Mouse (Mus musculus) heart, embryonic 10.5 days (tissue): ENCODE measurements around the gene Hpn. TPM values are rescaled to one million over a fixed set of nuclear protein-coding genes. Genes with fewer than 3 reads are reported as not detected.

Source experiments
- DNase-seq: peaks from one replicate; pipeline ENCODE4 v3.0.0-alpha.2; 2017; ENCODE audit warnings: low spot score
- H3K27ac ChIP-seq: fragments of 300-500 bp; sonication (generic); 2 replicates; pipeline ENCODE4 v1.5.1; 2016; ENCODE audit warnings: mild to moderate bottlenecking
- H3K27me3 ChIP-seq: fragments of 300-500 bp; sonication (generic); 2 replicates; pipeline ENCODE4 v1.6.1; 2016; ENCODE audit warnings: mild to moderate bottlenecking; ENCODE audit not compliant: poor library complexity, insufficient read depth, severe bottlenecking
- H3K36me3 ChIP-seq: fragments of 300-500 bp; sonication (generic); 2 replicates; pipeline ENCODE4 v1.6.1; 2016; ENCODE audit warnings: mild to moderate bottlenecking, moderate library complexity
- H3K4me1 ChIP-seq: fragments of 300-500 bp; sonication (generic); 2 replicates; pipeline ENCODE4 v1.6.1; 2016; ENCODE audit warnings: mild to moderate bottlenecking
- H3K4me3 ChIP-seq: fragments of 300-500 bp; sonication (generic); 2 replicates; pipeline ENCODE4 v1.5.1; 2016; ENCODE audit warnings: mild to moderate bottlenecking, moderate library complexity
- H3K9me3 ChIP-seq: fragments of 300-500 bp; sonication (generic); 2 replicates; pipeline ENCODE4 v1.6.1; 2016; ENCODE audit warnings: mild to moderate bottlenecking, moderate library complexity
- WGBS: fragments of 180-500 bp; shearing (Covaris S2); methylation state at CpG from one replicate; pipeline ENCODE4 v1.1.7; 2016; 5-methylcytosine and 5-hydroxymethylcytosine counted together
- polyA plus RNA-seq: library from polyadenylated mRNA; unstranded; fragments of >200 nt; fragmentation: Nextera tagmentation; extraction: Ambion mirVana; gene quantifications from 2 replicates; pipeline ENCODE4 v1.2.1, GENCODE M21; 2016

Gene Hpn
- polyA plus RNA-seq, 1 experiment from 2014 or later, result 15.0 TPM

DNA sequence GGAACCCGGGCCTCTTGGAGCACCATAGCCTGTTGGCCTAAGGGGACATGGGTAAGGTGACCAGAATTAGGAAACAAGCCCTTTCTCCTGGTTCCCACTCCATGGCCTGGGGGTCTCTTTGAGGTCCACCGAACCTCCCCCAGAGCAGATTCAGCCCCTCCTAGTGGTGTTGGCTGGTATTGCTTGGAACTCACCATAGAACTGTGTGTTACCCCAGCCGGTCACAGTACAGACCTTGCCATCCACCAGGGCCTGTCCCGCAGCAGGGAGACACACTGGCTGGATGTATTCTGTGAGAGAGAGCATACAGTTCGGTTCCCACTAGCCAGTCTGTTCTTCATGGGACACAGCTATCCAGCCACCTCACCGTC is 15.5 kb downstream of the Hpn start:
- no peak for DNase-seq
- Histone ChIP-seq H3K4me3 (no peak overlapping the region), H3K27ac (no peak overlapping the region), H3K9me3 (no peaks in the 10 kb centered on the region), H3K36me3 (no peaks in the 10 kb centered on the region), H3K27me3 (peaks cover 26% of the 10 kb centered on the region), H3K4me1 (peaks cover 4% of the 10 kb centered on the region; the same call in 1 of the 2 replicates)
- 88% methylated on average over 6 of the region's 6 CpGs for WGBS

GRCm38 (mm10) chr7:31098697-31099611 is 16.1 kb downstream of the Hpn start:
- 76% methylated on average over 22 of the region's 22 CpGs for WGBS
- Histone ChIP-seq H3K27me3 (peaks cover 21% of the 10 kb centered on the region), H3K36me3 (no peaks in the 10 kb centered on the region), H3K9me3 (no peaks in the 10 kb centered on the region), H3K27ac (no peak overlapping the region), H3K4me1 (peaks cover 3% of the 10 kb centered on the region; the same call in 1 of the 2 replicates), H3K4me3 (no peak overlapping the region)
- no peak for DNase-seq

DNA sequence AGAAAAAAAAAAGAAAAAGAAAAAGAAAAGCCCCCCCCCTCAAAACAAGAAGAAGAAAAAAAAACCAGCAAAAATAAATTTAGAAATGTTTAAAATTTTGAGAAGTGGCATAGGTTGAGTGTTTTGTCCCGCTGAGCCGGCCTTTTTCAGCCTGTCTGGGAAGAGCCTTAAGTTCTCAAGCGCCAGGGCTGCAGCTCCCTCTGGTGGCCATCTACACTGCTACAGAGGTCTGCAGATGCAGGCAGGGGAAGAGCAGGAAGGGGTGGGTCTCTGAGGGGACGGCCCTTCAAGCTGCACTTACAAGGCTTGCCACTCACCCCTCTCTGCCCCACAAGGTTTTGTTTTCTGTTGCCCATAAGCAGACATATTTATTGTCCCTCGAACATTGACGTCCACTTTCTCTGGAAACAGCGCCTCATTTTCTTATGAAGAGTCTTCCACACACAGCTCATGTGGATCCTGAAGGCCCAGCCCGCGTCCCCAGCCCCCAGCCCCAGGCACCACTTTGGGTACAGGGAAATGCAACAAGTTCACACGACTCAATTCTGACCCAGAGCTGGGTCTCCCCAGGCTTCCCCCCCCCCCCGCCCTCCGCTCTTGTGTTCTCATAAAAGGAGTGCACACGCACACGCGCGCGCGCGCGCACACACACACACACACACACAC is 17.4 kb downstream of the Hpn start:
- 32% methylated on average over 17 of the region's 20 CpGs for WGBS
- Histone ChIP-seq H3K4me1 (no peaks in the 10 kb centered on the region), H3K4me3 (peak overlapping the region; percentile 48), H3K9me3 (no peaks in the 10 kb centered on the region), H3K27ac (peak overlapping the region; percentile 67), H3K27me3 (peaks cover 14% of the 10 kb centered on the region), H3K36me3 (no peaks in the 10 kb centered on the region)
- peak; percentile 93 for DNase-seq

DNA sequence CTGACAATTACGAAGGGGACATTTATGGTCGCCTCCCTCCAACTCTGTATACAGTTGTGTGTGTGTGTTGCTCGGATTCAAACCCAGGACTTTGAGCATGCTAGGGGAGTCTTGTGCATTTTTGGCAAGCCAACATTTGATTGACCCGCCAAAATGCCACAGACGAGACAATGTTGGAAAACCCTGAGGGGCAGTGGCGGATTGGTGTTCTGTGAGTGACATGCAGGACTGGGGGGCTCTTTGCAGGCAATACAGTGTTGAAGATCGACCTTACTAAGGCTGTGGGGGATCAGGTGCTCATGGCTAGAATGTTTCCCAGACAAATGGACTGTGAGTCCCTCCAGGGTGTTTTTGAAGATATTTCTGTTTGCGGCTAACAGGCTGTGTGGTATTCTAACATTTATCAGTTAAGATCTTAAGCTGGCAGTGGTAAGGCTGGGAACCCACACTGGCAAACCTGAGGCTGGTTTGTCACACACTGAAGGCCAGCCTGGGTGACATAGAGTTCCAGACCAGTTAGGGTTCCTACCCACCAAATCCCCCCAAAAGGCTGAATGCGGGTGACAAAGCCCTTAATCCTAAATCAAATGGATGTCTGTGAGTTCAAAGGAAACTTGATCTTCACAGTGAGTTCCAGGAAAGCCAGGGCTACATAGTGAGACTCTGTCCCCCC is 18.1 kb downstream of the Hpn start:
- Histone ChIP-seq H3K4me3 (no peak overlapping the region), H3K4me1 (no peaks in the 10 kb centered on the region), H3K27me3 (peaks cover 7% of the 10 kb centered on the region), H3K9me3 (no peaks in the 10 kb centered on the region), H3K27ac (no peak overlapping the region), H3K36me3 (no peaks in the 10 kb centered on the region)
- 66% methylated on average over 9 of the region's 9 CpGs for WGBS
- no peak for DNase-seq

- H3K27ac ChIP-seq, result no peak overlapping the region
- H3K4me1 ChIP-seq, result no peaks in the 10 kb centered on the region
- H3K9me3 ChIP-seq, result no peaks in the 10 kb centered on the region
- WGBS, result 26% methylated on average over 11 of the region's 12 CpGs
- 0 out of 2 replicates have a peak, but pooled peaks cover 6% of the 10 kb centered on the region for H3K27me3 ChIP-seq
- no peak for DNase-seq
- no peaks in the 10 kb centered on the region for H3K36me3 ChIP-seq
- H3K4me3 ChIP-seq, result no peak overlapping the region
Observed at GRCm38 (mm10) chr7:31094774-31095501, 20.2 kb downstream of the Hpn start.

DNA sequence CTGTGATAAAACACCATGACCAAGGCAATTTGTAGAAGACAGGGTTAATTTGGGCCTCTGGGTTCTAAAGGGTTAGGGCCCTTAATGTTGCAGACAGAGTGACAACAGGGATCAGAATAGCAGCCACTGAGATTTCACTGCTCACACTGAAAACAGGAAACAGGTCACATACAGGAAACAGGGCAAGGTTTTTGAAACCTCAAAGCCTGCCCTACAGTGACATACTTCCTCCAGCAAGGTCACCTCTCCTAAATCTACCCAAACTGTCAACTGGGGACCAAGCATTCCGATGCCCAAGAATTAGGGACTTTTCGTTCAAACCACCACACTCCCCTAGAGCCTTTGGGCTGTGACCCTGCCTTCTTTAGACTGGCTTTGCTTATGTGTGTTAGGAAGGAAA is 25.4 kb downstream of the Hpn start:
- Histone ChIP-seq H3K4me1 (peaks cover 14% of the 10 kb centered on the region; the same call in 1 of the 2 replicates), H3K4me3 (no peak overlapping the region), H3K27ac (no peak overlapping the region), H3K9me3 (no peaks in the 10 kb centered on the region), H3K27me3 (0 out of 2 replicates have a peak, but pooled peaks cover 6% of the 10 kb centered on the region), H3K36me3 (no peaks in the 10 kb centered on the region)
- DNase-seq, result no peak
- WGBS, result 76% methylated on average over 2 of the region's 2 CpGs

DNA sequence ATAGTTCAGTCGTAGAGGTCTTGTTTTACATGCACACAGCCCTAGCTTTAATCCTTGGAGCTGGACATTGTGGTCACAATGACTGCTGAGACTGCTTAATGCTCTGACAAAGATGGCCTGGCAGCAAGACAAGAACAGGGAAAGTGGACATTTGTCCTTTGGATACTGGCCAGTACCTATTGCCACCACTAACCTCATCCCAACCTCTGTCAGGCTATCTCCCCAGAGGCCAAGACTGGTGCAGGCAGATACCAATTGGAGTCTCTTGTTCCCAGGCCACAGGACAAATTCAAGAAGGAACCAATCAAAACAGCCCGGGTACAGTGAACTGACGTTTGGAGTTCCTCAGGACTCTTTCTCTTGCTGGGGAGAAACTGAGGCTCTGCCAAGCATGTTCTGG is 26.9 kb downstream of the Hpn start:
- Histone ChIP-seq H3K27me3 (no peaks in the 10 kb centered on the region), H3K27ac (no peak overlapping the region), H3K9me3 (no peaks in the 10 kb centered on the region), H3K4me3 (no peak overlapping the region), H3K36me3 (no peaks in the 10 kb centered on the region), H3K4me1 (peaks cover 15% of the 10 kb centered on the region; the same call in 1 of the 2 replicates)
- 73% methylated on average over 3 of the region's 3 CpGs for WGBS
- no peak for DNase-seq

DNA sequence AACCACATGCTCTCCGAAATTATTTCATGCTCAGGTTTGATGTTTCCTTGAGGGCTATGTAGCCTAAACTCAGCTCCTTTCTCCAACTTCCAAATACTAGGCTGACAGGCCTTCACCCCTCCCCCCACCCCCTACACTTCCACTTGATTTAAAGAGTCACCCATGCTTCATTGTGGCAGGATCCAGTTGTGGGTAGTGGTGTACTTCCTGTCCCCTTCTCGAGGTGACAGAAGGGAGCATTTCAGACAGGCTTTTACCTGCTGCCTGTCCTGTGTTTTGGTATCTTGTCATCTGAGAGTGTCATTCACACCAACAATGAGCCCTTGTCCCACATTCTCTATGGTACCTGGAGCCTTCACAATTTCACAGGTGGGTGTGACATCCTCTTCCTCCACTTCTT is 27.8 kb downstream of the Hpn start:
- no peak for DNase-seq
- H3K4me3 ChIP-seq, result no peak overlapping the region
- WGBS, result 54% methylated on average over 2 of the region's 2 CpGs
- no peak overlapping the region; the same call in 1 of the 2 replicates for H3K27ac ChIP-seq
- peaks cover 19% of the 10 kb centered on the region; the same call in 1 of the 2 replicates for H3K4me1 ChIP-seq
- H3K9me3 ChIP-seq, result no peaks in the 10 kb centered on the region
- no peaks in the 10 kb centered on the region for H3K27me3 ChIP-seq
- no peaks in the 10 kb centered on the region for H3K36me3 ChIP-seq

- Histone ChIP-seq H3K36me3 (no peaks in the 10 kb centered on the region), H3K27ac (no peak overlapping the region), H3K9me3 (no peaks in the 10 kb centered on the region), H3K4me1 (peaks cover 19% of the 10 kb centered on the region; the same call in 1 of the 2 replicates), H3K4me3 (no peak overlapping the region), H3K27me3 (no peaks in the 10 kb centered on the region)
- 84% methylated on average over 9 of the region's 9 CpGs for WGBS
- no peak for DNase-seq
Observed at GRCm38 (mm10) chr7:31086175-31086755, 28.8 kb downstream of the Hpn start.

DNA sequence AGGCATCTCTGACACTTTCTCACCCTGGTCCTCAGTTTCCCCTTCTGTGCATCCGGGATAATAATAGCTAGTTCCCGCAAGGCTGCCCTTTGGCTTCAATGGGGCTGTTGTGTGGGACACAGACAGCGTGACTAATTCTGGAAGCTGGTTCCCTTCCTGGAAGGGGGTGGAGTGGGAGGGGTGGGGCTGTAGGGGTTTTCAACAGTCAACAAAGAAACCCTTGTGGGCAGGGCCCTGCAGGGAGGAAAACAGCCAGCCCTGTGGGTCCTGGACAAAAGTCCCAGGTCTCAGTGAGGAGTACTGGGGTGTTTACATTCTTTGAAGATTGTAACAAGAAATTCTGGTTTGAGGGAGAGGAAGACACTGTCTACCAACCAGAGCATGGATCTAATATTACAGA is 29.9 kb downstream of the Hpn start:
- no peaks in the 10 kb centered on the region for H3K27me3 ChIP-seq
- peaks cover 19% of the 10 kb centered on the region; the same call in 1 of the 2 replicates for H3K4me1 ChIP-seq
- no peak overlapping the region for H3K4me3 ChIP-seq
- no peak for DNase-seq
- H3K9me3 ChIP-seq, result no peaks in the 10 kb centered on the region
- 55% methylated on average over 3 of the region's 3 CpGs for WGBS
- peak overlapping the region; percentile 47 for H3K27ac ChIP-seq
- no peaks in the 10 kb centered on the region for H3K36me3 ChIP-seq

GRCm38 (mm10) chr7:31084140-31084539 is 30.9 kb downstream of the Hpn start:
- Histone ChIP-seq H3K9me3 (no peaks in the 10 kb centered on the region), H3K4me1 (peaks cover 19% of the 10 kb centered on the region; the same call in 1 of the 2 replicates), H3K36me3 (no peaks in the 10 kb centered on the region), H3K4me3 (no peak overlapping the region), H3K27ac (no peak overlapping the region), H3K27me3 (no peaks in the 10 kb centered on the region)
- WGBS, result 57% methylated on average over 9 of the region's 9 CpGs
- DNase-seq, result no peak
